Mouse (Mus musculus): ENCODE results near the gene Kdelr3.

The Kdelr3 gene

DNA sequence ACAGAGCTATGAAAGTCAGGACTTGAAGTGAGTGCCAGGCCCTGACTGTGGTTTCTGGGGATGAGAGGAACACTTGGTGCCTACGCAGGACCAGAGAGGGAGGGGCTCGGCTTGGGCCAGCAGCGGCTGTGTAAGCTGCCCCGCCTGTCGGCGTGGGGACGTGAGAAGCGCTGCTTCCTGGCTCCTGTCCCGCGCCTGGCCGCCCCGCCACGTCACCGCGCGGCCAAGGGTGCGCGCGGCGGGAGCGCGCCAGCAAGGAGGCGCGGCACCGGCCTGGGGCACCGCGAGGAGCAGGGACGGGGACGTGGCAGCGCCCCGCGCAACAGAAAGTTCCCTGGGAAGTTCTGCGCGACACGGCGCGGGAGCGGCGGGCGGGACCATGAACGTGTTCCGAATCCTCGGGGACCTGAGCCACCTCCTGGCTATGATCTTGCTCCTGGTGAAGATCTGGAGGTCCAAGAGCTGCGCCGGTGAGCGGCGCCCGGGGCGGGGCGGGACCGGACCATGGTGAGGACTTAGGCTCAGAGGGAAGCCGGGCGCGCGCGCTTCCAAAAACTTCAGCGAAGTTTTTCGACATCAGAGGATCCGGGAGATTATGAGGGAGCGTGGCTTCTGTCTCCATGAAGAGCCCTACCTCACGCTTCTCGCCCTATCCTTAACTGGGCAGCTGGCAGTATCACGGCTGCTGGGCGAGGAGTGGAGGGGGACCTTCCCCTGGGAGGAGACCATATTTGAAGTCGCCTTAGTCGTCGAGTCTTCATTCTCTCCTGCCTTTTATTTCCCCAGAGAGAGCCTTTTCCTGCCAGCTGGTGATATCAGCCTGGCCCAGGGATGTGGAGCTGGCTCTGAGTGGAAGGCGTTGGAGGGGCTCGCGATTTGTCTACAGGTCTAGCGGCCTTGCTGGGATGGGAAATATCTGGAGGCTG lies at the start of gene Kdelr3:
Gene Kdelr3 (plus strand): TSS at position 241 of the 926 bp plus-strand sequence.
- in situ Hi-C loops (cut with MboI), result no loop called here

DNA sequence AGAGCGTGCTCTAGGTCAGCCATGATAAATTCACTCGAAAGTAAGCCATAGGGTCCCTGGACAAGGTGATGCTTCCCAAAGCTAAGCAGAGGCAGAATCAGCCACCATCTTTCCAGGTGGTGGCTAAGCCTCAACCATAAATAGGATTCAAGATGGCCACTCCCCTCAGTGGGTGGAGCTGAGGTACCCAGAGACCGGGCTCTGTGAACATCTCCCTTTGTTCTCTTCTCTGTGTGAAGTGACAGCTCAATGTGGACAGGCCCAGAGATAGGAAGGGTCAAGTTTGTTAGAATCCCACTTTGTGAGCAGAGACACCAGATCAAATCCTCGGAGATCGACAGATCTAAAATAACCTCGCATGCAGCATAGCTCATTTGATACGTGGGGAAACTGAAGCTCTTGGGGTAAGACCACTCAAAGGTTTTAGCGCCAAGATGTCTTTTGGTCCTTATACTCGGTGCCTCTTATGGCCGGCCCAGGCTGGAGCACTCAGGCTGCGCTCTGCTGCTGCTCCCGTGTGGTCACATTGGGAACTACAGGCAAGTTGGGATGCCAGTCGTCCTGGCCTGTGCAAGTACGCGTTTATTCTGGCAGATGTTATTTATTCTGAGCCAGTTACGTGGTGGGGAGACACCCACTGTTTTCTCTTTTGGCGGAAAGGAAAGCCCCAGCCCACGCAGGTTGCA lies 49.5 kb upstream of the Kdelr3 start:
- in situ Hi-C loops (cut with MboI), result loop anchor here (10.0 kb wide), 1 partner anchor 232 kb away; no protein-coding TSS in a partner anchor

DNA sequence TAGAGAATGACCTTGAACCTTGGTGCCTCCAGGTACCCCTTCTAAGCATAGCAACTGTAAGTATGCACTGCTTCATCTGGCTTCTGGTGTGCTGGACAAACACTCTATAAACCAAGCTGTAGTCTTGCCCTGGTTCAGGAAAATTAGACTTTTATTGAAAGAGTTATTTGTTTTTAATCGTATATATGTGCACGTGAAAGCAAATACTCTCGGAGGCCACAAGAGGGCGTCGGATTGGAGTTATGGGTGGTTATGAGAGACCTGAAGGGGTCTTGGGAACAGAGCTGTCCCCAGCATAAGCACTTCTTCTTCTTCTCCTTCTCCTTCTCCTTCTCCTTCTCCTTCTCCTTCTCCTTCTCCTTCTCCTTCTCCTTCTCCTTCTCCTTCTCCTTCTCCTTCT lies 46.6 kb upstream of the Kdelr3 start:
- in situ Hi-C loops (cut with MboI), result loop anchor here (10.0 kb wide), 1 partner anchor 235 kb away; no protein-coding TSS in a partner anchor

DNA sequence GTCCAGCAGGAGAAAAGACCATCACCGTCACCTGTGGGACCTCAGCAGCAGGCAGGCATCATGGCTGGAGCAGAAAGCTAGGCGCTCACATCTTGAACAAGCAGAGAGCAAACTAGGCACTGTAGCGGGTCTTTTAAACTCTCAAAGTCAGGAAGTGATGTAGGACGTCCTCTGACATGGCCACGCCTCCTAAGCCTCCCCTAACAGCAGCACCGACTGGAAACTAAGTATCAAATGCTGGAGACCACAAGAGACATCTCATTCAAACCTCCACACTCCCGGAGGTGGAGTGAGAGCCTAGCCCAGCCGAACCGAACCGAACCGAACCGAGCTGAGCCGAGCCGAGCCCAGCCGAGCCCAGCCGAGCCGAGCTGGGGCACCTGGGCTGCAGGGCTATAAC lies 45.6 kb upstream of the Kdelr3 start:
- in situ Hi-C loops (cut with MboI), result no loop called here

DNA sequence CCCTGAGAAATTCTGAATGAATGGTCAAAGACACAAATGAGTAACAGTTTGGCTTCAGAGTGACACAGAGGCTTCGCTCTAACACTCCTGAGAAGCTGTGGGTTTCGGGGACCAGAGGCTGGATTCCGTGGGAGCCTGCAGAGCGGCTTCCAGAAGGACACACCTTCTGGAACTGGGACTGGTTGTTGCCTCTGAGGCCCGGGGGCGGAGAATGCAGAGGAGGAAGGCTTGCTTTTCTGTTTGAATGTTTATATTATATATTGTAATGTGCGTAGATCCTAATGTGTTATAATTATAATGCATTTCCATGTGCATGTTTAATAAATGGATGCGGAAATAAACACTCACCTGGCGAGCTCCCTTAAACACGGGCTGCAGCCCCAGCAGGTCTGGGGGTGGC lies 45.1 kb upstream of the Kdelr3 start:
- in situ Hi-C loops (cut with MboI), result no loop called here

DNA sequence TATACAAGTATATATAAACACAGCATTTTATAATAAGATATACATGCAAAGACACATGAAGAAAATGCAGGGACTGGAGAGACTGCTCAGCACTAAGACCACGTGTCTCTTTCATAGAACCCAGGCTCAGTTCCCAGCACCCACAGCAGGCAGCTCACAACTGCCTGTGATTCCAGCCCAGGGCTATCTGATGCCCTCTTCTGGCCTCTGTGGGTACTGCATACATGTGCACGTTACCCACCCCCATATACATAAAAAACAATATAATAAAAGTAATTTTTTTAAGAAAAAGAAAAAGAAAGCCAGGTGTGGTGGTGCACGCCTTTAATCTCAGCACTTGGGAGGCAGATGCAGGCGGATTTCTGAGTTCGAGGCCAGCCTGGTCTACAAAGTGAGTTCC lies 43.2 kb upstream of the Kdelr3 start:
- in situ Hi-C loops (cut with MboI), result no loop called here

DNA sequence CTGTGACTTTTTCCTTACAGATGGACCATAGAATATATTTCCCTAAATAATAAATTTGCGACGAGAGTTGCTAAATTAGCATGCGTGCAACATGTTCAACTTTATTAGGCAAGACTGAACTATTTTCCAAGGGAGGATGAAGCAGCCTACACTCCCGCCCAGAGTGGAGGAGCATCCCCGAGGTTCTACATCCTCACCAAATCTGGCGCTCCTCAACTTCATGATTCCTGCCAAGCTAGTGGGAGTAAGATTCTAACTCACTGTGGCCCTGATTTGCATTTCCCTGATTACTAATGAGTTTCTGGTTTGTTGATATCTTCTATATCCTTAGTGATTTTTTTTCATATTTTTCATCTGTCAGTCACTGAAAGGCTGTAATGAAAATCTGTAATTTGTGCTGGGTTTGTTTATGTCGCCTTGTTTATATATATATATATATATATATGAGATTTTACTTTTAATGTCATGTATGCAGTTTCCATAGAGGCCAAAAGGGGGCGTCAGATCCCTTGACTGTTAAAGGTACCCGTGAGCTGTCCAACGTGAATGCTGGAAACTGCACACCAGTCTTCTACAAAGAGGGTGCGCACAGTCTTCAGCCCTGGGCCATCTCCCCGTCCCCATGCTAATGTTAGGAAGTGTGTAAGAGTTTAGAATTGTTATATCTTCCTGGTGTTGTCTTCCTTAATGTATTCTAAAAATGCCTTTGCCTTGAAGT lies 42.4 kb upstream of the Kdelr3 start:
- in situ Hi-C loops (cut with MboI), result no loop called here

DNA sequence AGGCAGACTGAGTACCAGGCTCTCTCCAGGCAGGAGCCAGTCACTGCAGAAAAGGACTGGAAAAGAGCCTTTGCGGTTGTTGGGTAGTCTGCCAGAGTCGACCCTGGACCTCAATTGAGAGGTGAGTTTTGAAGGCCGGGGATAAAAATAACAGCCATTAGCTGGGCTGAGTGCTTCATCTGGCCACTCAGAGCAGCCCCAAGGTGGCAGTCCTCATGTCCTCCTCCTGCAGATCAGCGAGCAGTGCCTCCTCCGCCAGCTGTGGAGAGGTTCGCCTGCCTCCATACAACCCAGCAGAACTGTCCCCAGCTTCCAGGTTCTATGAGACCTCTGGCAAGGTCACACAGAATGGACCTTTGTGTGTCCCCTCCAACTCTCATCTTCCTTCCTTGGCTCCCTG lies 39.0 kb upstream of the Kdelr3 start:
- in situ Hi-C loops (cut with MboI), result no loop called here

DNA sequence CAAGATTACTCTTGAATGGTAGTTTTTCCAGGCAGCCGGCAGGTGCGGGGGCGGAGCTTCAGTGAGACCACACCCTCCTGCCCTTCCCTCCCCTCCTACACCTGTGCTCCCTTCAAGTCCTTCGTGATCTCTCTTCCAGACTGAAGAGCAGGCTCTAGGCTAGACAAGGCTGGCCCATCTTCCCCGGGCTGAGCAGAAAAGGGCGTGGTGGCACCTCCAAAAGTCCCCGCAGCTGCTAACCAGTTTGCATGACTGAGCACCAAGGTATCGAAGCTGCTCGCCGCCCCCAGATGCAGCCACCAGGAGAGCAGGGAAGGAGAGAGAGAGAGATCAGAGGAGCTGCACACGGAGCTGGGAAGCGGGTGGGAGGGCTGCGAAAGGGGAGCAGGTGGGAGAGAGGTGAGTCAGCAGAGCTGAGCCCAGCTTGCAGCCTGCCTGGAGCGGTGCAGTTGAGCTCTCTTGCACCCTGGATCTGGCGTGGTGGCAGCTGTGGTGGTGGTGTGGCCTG lies 35.0 kb upstream of the Kdelr3 start:
- in situ Hi-C loops (cut with MboI), result no loop called here

DNA sequence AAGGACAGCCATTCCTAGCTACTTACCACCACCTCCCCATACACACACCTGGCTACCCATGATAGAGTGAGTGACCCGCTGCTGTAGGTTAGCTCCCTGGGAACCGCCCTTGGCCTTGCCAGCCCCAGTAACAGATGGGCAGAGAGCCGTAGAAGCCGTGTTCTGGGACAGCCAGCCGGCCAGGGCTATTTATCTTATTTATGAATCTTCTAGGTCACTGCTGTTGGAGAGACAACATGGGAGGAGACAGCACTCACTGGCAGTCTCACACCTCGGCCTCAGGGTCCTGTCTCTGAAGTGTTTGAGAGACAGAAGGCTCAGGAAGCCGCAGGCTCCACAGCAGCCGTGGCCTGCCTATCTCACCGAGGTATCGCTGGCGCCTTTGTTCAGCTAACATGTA lies 26.7 kb upstream of the Kdelr3 start:
- in situ Hi-C loops (cut with MboI), result no loop called here

DNA sequence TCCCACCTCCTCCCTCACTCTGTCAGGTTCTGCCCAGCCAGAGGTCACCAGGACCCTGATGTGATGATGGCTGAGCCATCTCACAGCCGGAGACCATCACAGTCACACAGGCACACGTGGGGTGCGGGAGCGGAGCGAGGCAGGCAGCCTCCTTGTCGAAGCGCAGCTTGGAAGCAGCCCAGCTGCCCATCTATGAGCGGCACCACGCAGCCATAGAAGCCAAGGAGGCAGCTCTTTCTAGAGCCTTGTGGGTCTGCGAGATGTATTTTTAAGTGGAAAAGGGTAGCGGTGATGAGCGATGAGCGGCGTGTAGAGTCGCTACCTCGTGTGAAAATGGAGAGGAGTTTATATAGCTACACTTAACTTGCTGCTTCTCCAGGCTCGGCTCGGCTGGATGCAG lies 22.7 kb upstream of the Kdelr3 start:
- in situ Hi-C loops (cut with MboI), result no loop called here

DNA sequence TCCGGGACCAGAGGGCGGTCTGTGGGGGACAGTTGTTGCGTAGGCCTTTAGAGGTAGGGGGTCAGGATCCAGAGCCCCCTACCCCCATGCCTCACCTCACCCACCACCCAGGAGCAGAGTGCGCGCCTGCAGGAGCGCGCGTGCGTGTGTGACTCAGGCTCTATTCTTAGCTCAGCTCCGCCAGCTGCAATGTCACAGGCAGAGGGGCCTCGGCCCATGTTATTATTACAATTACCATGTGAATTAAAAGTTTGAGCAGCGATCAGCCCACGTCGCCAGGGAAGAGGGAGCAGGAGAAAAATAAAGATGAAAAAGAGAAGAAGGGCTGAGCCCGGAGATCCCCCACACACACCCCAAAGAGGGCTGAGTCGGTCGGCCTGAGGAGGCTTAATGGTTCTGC lies 16.1 kb upstream of the Kdelr3 start:
- in situ Hi-C loops (cut with MboI), result no loop called here

DNA sequence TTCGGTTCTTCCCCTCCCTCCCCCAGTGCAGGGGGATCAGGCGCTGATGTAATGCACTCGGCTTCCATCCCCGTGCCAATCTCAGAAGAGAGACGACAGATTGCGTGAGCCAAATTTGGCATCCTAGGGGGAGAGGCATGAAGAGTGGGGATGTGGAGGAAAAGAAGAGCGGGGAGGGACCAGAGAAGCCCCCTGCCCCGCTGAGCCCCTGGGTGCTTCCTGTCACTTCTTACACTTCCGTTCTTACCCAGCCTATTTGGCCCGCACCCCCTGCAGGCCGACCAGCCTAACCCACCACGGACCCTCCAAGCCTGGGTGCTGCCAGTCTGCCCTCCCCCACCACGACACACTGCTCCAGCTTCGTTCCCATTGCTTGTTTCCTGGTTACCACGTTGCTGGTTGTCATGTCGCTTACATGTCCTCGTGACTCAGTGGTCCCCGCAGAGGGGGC lies 13.3 kb upstream of the Kdelr3 start:
- in situ Hi-C loops (cut with MboI), result no loop called here

DNA sequence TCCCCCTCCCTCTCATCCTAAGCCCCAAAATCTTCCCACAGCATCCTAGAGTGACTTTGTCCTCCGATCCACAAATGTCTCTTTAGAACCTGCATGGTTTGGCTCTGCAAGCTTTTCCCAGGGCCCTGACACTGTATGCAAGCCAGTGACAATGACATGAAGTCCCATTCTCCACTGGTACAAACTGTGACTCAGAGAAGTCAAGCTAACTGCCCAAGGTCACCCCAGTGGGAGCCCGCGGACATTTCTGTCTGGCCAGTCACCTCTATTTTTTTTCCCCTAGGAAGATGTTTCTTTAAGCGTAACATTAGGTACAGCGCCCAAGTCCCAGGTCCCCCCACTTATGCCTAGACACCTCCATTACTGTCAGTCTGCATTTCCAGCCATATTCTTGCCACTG lies 12.8 kb upstream of the Kdelr3 start:
- in situ Hi-C loops (cut with MboI), result no loop called here

DNA sequence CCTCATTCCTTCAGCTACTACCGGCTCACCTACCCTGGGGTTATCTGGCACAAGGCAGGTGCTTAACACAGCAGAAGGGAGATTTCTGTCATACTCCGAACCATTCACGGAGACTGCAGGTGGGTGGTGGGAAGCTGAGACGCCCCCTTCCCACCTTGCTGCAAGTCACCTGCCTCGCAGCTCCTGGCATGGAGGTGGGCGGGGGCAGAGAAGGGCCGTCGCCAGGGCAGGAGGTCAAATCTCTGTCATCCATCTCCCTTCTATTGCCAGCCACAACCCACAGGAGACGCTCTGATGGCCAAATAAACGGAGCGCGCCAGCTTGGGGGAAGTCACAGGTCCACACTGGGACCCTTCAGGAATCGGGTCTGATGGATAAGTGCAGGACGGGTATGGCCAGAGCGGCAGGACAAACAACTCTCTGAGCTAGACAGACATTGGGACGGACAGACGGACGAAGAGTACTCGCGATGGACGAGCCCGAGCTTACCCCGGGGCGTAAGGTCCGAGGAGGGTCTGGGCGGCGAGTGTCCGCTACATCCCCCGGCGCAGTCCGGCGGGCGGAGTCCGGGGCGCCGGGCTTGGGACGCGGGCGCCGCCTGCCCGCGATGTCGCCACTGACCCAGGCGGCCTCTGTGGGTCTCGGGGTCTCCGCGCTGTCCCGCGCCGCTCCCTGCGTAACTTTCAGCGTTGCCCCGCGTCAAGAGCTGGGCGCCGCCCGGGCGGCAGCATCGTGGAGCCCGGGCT lies 11.3 kb upstream of the Kdelr3 start, which contains the start of gene Kcnj4:
Gene Kcnj4 (minus strand): TSS at position 535 of the 746 bp plus-strand sequence.
- in situ Hi-C loops (cut with MboI), result no loop called here

DNA sequence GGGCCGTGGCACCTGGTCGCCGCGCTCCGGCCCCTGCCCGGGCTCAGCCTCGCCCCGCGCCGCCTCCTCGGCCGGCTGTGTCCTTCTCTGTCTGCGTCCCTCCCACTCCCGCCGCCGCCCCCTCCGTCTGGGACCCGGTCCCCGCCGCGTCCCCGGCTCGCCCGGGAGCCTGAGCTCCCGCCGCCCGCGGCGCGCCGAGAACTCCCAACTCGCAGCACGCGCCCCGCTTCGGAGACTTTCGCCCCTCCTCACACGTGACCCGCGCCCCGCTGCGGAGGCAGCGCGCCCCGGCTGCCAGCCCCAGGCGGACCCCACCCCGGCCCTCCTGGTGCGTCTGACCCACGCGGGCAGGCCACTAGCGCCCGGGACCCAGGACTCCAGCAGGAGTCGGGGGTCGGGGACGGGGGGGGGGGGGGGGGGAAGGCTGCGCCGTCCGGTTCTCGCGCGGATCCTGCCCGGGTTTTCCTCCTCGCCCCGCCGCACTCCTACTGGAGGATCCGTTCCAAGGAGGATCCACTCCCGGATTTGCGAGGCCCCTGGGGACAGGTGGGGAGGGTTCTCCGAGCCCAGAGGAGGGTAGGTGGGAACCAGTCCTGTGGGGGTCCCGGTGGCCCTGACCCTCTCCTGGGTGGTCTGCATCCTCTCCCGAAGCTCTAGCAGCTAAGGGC lies 10.5 kb upstream of the Kdelr3 start:
- in situ Hi-C loops (cut with MboI), result no loop called here

DNA sequence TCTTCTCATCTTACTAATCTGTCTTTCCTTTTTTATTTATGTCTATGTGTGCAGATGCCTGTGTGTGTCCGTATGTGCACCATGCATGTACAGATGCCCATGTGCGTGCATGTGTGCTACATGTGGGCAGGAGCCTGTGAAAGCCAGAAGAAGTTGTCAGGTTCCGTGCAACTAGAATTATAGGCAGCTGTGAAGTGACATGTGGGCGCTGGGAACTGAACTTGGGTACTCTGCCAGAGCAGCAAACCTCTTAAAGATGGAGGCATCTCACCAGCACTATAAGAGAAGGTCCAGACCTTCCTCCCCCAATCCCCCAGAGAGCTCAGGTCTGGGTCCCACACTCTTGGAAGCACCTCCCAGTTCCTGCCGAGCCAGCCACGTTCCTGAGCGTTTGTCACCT lies 9.8 kb upstream of the Kdelr3 start:
- in situ Hi-C loops (cut with MboI), result no loop called here

DNA sequence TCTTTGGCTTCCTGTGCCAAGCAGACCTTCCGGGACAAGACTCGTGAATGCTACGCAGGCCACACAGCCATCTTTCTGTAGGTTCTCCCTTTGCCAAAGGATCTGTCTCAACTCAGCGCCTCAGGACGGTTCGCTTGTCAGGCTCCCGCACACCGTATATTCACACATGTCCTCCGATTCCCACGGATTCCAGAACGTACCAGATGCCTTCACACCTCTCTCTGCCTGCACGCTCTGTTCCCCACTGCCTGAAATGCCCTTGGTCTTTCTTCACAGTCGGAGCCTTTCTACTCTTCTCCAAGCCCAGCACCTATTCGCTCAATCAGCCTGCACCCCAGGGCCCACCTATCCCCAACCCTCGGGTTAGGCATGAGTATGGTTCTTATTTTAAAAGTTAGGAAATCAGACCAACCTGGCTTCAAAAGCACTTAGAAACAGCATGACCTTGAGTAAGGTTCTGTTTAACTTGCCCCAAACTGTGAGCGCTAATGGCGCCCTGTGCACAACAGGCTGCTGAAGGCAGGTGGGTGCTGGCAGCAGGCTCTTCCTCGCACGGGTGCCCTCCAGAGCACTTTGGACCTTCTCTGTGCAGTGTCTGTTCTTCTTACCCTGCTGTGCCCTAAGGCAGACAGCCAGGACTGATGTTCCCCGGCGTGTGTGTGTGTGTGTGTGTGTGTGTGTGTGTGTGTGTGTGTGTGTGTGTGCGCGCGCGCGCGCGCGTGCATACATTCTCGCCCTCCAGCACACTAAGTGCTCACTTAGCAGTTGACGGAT lies 9.0 kb upstream of the Kdelr3 start:
- in situ Hi-C loops (cut with MboI), result no loop called here

DNA sequence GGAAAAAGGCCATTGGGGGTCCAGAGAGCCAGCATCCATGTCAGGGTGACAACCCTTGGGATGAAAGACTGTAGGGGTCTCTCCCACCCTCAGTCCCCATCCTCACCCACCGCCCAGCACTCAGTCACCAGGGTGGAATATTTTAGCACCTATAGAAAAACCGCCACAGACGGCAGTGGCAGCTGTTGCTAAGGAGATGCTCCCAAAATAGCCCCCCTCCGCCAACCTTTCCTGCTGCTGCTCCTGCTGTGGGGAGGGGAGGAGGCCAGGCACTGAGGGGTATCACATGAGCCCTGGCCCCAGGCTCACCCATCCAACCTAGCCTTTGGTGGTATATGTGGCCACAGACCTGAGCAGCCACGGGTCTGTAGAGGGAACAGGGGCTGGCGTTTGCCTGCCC lies 6.2 kb upstream of the Kdelr3 start:
- in situ Hi-C loops (cut with MboI), result no loop called here

DNA sequence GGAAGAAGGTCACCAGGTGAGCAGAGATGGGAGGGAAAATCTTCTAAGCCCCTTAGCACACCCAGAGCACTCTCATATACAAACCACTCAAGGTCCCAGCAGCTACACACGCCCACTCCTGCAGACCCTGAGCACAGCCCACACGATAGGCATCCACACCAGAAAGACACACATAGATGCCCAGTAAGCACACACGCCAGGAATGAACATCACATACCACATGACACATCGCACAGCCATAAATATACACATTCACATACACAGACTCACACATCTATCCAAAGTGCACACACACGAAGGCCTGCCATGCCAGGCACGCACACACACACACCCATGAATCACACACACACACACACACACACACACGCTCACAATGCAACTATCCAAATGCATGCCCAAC lies 5.8 kb upstream of the Kdelr3 start:
- in situ Hi-C loops (cut with MboI), result no loop called here

Measured in mature B cell (primary cell).